In genomic region chr9:120304300-120305137, GRCm38 (mm10) we compare ENCODE assay signal across 9 mouse cellular contexts. TPM values are rescaled to one million over a fixed set of nuclear protein-coding genes. Genes with fewer than 3 reads are reported as not detected.
DNase-seq lines count a peak whose midpoint lies in the region; ATAC-seq lines count a peak whose summit lies in the region.
"Had no signal": no experiment of that assay in that cellular context is flagged by ENCODE, and none has a peak within 500 bp of the region (broad histone marks: within the 10 kb centered on the region; RNA-seq: fewer than 3 reads in every experiment).

No protein-coding gene starts in this region.

- peak overlapping the region; percentile 38; the same call in 1 of the 2 replicates for H3K9ac ChIP-seq in heart, embryonic 15.5 days
- H3K9ac ChIP-seq in neural tube, embryonic 12.5 days, result peak overlapping the region; percentile 49

- H3K27ac ChIP-seq in heart, embryonic 15.5 days, result no peak overlapping the region
- H3K27ac ChIP-seq in neural tube, embryonic 12.5 days, result no peak overlapping the region
- H3K27ac ChIP-seq: macrophage had no signal

- no peaks in the 10 kb centered on the region for H3K36me3 ChIP-seq in heart, embryonic 15.5 days
- H3K36me3 ChIP-seq in neural tube, embryonic 12.5 days, result no peaks in the 10 kb centered on the region

- H3K4me3 ChIP-seq in heart, embryonic 15.5 days, result peak overlapping the region; percentile 58
- H3K4me3 ChIP-seq in neural tube, embryonic 12.5 days, result peak overlapping the region; percentile 63

- H3K27me3 ChIP-seq in heart, embryonic 15.5 days, result peaks cover 70% of the 10 kb centered on the region
- H3K27me3 ChIP-seq in neural tube, embryonic 12.5 days (replicated peaks), result peaks cover 59% of the 10 kb centered on the region

- DNase-seq in ovary, postnatal 10 days (ENCODE audit: low spot score), result peak; percentile 2
- no peak for DNase-seq in ovary, postnatal 14 days (ENCODE audit: low spot score)
- peak; percentile 21 for DNase-seq in embryo, embryonic 10.5 days (ENCODE audit: low spot score)
- DNase-seq in left cerebral cortex, postnatal 25 days (ENCODE audit: low spot score in 2 of 2), result peak; percentile 46 to 56
- no peak for DNase-seq in spleen, postnatal 10 days (ENCODE audit: low spot score in 2 of 2)
- no peak for DNase-seq in adipocyte (ENCODE audit: low spot score)

- 0 out of 2 replicates have a peak, but pooled peaks cover 3% of the 10 kb centered on the region for H3K9me3 ChIP-seq in heart, embryonic 15.5 days (replicated peaks)
- no peaks in the 10 kb centered on the region for H3K9me3 ChIP-seq in neural tube, embryonic 12.5 days

- ATAC-seq in heart, embryonic 15.5 days (replicated peaks; ENCODE audit: insufficient number of reproducible peaks, insufficient read depth, low FRiP score, low read depth), result no peak
- ATAC-seq in neural tube, embryonic 12.5 days (ENCODE audit: low FRiP score, low read depth), result peak; percentile 30; the same call in 1 of the 2 replicates

- WGBS in heart, embryonic 15.5 days, result 3% methylated on average over 54 of the region's 54 CpGs
- WGBS in neural tube, embryonic 12.5 days, result 3% methylated on average over 54 of the region's 54 CpGs

- H3K4me1 ChIP-seq in heart, embryonic 15.5 days (replicated peaks), result peaks cover 15% of the 10 kb centered on the region
- peaks cover 15% of the 10 kb centered on the region for H3K4me1 ChIP-seq in neural tube, embryonic 12.5 days

- H3K4me2 ChIP-seq in heart, embryonic 15.5 days, result peak overlapping the region; percentile 96
- H3K4me2 ChIP-seq in neural tube, embryonic 12.5 days (replicated peaks), result peak overlapping the region; percentile 96

- intact Hi-C loops in left cerebral cortex, postnatal 25 days (cut with DNase I), result loop anchor here (5.0 to 10.0 kb wide), 4 partner anchors 58 to 190 kb away; partner anchors contain the start of gene Eif1b

RNA-seq across cellular contexts. Expression of gene Myrip, which starts 3.2 kb away (rescaled TPM):
- polyA plus RNA-seq in heart, embryonic 15.5 days (2015; fragmentation: Nextera tagmentation; extraction: Ambion mirVana), result 0.26 and 0.94 TPM in 2 replicates
- total RNA-seq in left cerebral cortex, postnatal 25 days (2021), result 10 to 100 TPM; 85.6 to 92.2 TPM
- polyA plus RNA-seq in neural tube, embryonic 12.5 days (2016; fragmentation: Nextera tagmentation; extraction: Ambion mirVana), result 2.3 and 2.4 TPM in 2 replicates
- polyA plus RNA-seq: macrophage had no signal

Comparison
In these comparisons a context has a peak if more than half of its experiments do, and no peak if none do; other contexts are left out.
1. DNase-seq: peak in ovary, postnatal 10 days (single experiment), embryo, embryonic 10.5 days (single experiment) and left cerebral cortex, postnatal 25 days (2 of 2); none in ovary, postnatal 14 days (single experiment), spleen, postnatal 10 days (0 of 2) and adipocyte (single experiment).